Mouse (Mus musculus) hindlimb bud, embryonic 11.5 days (tissue): ENCODE results near the gene Ppp6r1.
A peak's percentile ranks its signal among the peaks of the same experiment; 100 is the strongest.

Source experiments
- DNase-seq: peaks from one replicate; pipeline ENCODE4 v3.0.0-alpha.2; 2012; ENCODE audit warnings: low read depth, low spot score; ENCODE audit errors: extremely low spot score

Ppp6r1 gene

GRCm38 (mm10) chr7:4658912-4659551 lies at the start of gene Ppp6r1:
Gene Ppp6r1, minus strand, starts transcription at chr7:4659019.
- peak; percentile 78 for DNase-seq

GRCm38 (mm10) chr7:4705098-4705497 lies 46.3 kb upstream of the Ppp6r1 start:
- DNase-seq, result no peak

DNA sequence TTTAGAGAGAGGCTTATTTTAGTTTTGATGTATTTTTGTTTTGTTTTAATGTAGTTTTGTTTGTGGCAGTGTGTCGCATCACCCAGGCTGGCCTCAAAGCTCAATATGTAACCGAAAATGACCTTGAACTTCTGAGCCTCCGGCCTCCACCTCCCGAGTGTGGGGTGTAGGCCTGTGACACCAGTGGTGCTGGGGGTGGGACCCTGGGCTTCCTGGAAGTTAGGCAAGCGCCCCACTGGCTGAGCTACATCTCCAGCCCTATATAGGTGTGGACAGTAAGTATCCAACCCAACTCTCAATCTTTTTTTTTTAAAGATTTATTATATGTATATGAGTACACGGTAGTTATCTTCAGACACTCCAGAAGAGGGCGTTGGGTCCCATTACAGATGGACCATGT lies 44.4 kb upstream of the Ppp6r1 start:
- DNase-seq, result no peak

- no peak for DNase-seq
Observed at GRCm38 (mm10) chr7:4702334-4702733, 43.5 kb upstream of the Ppp6r1 start.

GRCm38 (mm10) chr7:4693004-4693403 lies 34.2 kb upstream of the Ppp6r1 start:
- no peak for DNase-seq

DNA sequence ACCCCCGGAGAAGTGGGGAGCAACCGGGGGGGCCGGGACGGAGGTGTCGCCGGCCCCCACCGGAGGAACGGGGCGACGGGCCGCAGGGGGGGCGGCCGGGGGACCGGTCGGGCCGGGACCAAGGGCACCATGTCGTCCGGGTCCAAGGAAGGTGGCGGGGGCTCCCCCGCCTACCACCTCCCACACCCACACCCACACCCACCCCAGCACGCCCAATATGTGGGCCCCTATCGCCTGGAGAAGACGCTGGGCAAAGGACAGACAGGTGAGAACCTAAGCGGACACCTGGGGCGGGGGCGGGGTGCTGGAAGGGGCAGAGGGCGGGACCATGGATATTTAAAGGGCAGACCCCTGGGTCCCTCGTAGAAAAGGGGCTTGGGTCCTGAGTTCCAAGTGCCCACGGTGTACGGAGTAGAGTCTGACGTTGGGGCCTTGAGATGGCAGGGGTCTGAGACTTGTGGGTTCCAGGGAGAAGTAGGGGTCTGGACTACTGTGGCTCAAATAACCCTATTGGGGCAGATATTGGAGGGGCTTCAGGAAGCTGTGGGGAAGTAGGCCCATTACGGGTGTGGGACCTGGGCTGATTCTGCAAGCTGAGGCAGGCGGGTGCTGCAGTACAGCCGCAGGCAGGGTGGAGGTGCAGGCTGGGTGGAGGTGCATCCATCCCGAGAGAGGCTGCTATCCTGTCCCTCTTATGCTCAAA lies 32.3 kb upstream of the Ppp6r1 start:
- DNase-seq, result no peak

DNA sequence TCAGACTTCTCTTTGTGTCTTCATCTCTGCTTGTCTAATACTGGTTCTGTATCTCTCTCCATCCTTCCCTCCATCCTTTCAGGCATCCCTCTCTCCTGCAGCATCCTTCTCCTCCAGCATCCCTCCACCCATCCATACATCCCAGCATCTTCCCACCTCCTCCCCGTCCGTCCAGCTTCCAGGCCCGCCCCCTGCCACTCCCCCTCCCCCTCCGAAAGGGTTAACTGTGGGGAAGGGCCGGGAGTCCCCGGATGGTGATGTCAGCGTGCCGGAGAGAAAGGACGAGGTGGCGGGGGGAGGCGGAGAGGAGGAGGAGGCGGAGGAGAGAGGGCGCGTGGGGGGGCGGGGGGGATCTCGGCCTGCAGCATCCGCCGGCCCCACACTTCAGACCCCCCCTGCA lies 31.6 kb upstream of the Ppp6r1 start, which contains the start of gene Brsk1:
Gene Brsk1 (plus strand): TSS at position 218 of the 400 bp plus-strand sequence.
- peak; percentile 39 for DNase-seq

DNA sequence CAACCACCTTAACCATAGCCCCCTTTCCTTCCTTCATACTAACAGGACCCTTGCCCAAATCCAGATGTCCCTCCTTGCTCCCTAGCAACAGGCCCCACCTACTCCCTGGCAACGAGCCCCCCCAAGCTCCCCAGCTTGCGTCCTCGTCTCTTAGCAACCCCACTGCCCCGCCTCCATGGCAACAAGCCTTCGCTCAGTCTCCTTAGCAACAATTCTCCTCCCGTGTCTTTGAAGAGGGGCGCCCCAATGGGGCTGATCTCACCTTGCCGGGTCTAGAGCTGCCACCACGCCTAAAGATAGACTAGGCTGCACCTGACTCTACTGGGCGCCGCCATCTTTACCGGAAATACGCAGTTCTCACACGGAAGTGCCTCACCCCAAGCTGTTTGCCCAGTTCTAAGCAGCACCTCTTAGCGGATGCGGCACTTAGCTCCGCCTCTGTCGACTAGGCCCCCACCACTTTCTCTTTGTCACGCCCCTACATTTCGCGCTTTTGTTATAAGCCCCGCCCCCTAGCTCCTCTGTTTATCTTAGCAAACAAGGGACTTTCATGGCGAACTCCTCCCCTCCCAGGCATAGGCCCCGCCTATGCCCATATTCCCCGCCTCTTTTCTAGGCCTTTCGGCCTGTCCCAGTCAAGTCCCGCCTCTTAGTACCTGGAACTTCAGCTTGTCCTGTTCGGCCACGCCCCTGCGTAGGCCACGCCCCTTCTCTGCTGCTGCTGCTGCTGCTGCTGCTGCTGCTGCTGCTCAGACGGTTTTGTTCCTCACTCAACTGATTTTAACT lies 26.0 kb upstream of the Ppp6r1 start, which contains the start of gene Hspbp1:
Gene Hspbp1 (minus strand): TSS at position 437 of the 786 bp plus-strand sequence.
- peak; percentile 95 for DNase-seq

- DNase-seq, result no peak
Observed at GRCm38 (mm10) chr7:4684203-4684602, 25.4 kb upstream of the Ppp6r1 start.

GRCm38 (mm10) chr7:4683307-4683706 lies 24.5 kb upstream of the Ppp6r1 start:
- DNase-seq, result no peak

DNA sequence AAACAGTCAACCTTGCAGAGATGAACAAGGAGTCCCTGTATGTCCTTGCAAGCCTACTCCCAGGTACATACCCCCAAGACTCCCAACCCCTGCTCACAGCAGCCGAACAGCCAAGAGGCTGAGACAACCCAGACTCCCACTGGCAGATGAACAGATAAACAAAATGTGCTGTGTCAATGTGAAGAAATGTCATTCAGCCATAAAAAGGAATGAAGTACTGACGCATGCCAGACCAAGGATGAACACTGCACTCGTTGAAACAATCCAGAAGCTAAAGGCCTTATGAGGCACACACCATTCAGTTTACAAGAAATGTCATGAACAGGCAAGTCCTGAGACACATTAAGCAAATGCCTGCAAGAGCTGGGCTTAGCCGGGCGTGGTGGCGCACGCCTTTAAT lies 16.4 kb upstream of the Ppp6r1 start:
- DNase-seq, result no peak

DNA sequence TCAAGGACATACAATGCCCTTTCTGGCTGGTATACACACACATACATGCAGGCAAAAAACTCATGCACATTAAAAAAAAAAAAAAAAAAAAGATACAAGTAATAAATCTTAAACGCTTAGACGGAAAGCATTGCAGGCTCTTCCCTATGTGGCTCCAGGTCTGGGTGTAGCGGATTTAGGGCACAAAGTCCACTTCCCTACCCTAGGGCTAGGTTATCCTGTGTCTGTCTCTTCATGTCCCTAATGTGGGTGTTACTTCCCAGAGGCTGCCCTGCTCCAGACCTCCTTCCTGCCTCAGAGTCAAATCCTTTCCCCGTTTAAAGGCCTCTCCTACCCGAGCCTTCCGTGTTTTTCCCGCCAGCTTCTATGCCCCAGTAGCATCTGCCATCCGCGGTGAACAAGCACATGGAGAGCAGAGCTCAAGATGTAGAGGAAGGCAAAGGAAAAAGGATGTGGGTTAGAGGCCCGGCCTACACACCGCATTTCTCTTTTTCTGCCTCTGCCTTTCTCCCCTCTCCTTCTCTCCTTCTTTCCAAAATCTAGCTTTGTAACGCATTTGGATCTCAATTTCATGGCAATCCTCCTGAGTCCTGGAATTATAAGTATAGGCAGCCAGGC lies 15.4 kb upstream of the Ppp6r1 start:
- no peak for DNase-seq

- DNase-seq, result no peak
Observed at GRCm38 (mm10) chr7:4671956-4672355, 13.1 kb upstream of the Ppp6r1 start.

DNA sequence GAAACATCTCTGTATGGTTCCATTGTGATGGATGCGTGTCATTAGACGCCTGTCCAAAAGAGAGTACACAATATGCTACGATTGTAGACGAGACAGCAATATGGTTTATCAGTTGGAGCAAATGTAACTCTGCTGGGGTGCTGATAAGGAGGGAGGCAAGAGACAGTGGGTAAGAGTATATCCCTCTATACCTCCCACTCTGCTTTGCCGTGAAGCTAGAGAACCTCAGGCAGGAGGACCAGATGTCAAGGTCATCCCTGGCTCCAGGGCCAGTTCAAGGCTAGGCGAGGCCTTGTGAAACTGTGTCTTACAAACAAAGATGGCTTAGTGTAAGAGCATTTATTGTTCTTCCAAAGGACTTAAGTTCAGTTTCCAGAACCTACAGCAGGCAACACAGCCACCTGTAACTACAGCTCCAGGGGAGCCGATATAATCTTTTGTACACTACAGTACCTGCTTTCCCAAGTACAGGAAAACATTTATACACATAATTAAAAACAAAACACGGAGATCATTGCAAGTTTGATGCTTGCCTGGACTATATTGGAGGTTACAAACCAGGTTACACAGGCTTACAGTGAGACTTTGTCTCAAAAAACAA lies 11.9 kb upstream of the Ppp6r1 start:
- no peak for DNase-seq

DNA sequence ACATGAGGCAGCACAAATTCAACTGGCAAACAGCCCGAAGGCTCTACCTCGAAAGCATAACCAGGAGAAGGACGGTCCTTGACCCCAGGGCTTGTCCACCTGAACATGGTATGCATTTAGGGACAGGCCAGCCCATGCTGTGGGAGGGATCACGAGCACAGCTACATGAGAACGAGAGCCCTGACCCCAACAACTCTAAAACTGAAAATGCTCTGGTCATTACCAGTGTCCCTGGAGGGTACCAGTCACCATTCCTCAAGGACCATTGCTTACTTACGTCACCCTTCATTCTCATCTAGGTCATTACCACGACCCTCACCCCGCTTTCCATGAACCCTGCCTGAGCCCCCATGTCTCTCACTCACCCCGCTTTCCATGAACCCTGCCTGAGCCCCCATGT lies 10.3 kb upstream of the Ppp6r1 start:
- no peak for DNase-seq

DNA sequence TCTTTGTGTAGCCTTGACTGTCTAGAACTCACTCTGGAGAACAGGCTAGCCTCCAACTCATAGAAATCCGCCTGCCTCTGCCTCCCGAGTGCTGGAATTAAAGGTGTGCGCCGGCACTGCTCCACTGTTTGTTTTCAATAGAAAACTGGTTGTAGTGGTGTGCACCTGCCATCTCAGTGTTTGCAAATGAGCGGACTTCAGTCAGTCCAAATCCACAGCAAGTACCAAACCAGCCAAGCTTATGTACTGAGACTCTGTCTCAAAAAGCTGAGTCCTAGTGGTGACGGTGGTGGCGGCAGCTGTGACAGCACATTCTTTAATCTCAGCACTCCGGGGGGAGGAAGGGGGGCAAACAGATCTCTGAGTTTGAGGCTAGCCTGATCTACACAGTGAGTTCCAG lies 9.7 kb upstream of the Ppp6r1 start:
- DNase-seq, result no peak

GRCm38 (mm10) chr7:4666871-4667270 lies 8.1 kb upstream of the Ppp6r1 start:
- DNase-seq, result no peak

- DNase-seq, result no peak
Observed at GRCm38 (mm10) chr7:4663742-4664141, 4.9 kb upstream of the Ppp6r1 start.

GRCm38 (mm10) chr7:4663179-4663578 lies 4.4 kb upstream of the Ppp6r1 start:
- DNase-seq, result no peak

DNA sequence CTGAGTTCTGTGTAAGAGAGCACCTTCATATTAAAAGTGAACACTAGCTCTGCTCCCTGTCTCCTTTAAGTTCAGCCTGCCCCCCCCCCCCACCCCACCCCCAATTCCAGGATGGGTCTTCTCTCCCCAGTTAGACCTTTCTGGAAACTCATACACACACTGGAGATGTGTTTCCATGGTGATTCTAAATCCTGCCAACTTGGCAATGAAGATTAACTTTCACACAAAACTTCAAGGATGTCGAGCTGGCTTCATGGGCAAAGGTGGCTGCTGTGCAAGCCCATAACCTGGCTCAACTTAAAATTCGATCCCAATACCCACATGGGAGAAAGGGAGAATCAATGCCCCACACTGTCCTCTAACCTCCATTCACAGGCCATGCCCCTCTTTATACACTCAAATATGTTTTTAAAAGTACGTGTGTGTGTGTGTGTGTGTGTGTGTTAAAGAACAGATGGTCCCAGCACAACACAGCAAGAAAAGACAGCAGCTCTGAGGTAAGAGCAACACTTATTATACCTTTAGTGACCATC lies 1.2 kb upstream of the Ppp6r1 start:
- no peak for DNase-seq
